Mouse (Mus musculus) heart, postnatal 0 days (tissue): ENCODE measurements around the gene C8a. TPM values are rescaled to one million over a fixed set of nuclear protein-coding genes. Genes with fewer than 3 reads are reported as not detected.

ENCODE experiments used
- ATAC-seq: fragments of 200-750 bp; cut with Nextera tagmentation; 2 replicates; pipeline ENCODE4 v1.8.0; 2017; ENCODE audit warnings: low read depth, moderate number of reproducible peaks, moderate library complexity; ENCODE audit not compliant: insufficient read depth
- DNase-seq: peaks from one replicate; pipeline ENCODE4 v3.0.0-alpha.2; 2016; ENCODE audit warnings: low spot score
- H3K27ac ChIP-seq: fragments of 300-500 bp; sonication (generic); 2 replicates; pipeline ENCODE4 v1.5.1; 2014; ENCODE audit warnings: low read depth, mild to moderate bottlenecking
- H3K27me3 ChIP-seq: fragments of 300-500 bp; sonication (generic); 2 replicates; pipeline ENCODE4 v1.6.1; 2014; ENCODE audit warnings: low read length, mixed read lengths; ENCODE audit not compliant: control insufficient read depth, insufficient read depth
- H3K36me3 ChIP-seq: fragments of 300-500 bp; sonication (generic); replicated peaks from 2 replicates; pipeline ENCODE4 v1.6.1; 2014; ENCODE audit warnings: low read length, mixed read lengths; ENCODE audit not compliant: control insufficient read depth, insufficient read depth
- H3K4me1 ChIP-seq: fragments of 300-500 bp; sonication (generic); 2 replicates; pipeline ENCODE4 v1.6.1; 2014; ENCODE audit warnings: antibody characterized with exemption; ENCODE audit not compliant: control insufficient read depth, insufficient read depth
- H3K4me2 ChIP-seq: fragments of 300-500 bp; sonication (generic); 2 replicates; pipeline ENCODE4 v1.6.1; 2014; ENCODE audit warnings: low read depth, mild to moderate bottlenecking, low read length, moderate library complexity
- H3K4me3 ChIP-seq: fragments of 300-500 bp; sonication (generic); 2 replicates; pipeline ENCODE4 v1.5.1; 2014; ENCODE audit warnings: low read depth, low read length
- H3K9ac ChIP-seq: fragments of 300-500 bp; sonication (generic); replicated peaks from 2 replicates; pipeline ENCODE4 v1.6.1; 2014; ENCODE audit warnings: low read depth, low read length, mixed read lengths
- H3K9me3 ChIP-seq: fragments of 300-500 bp; sonication (generic); replicated peaks from 2 replicates; pipeline ENCODE4 v1.6.1; 2016; ENCODE audit warnings: low read length; ENCODE audit not compliant: control insufficient read depth
- CTCF ChIP-seq: IDR thresholded peaks from 2 replicates; pipeline ENCODE4 v1.5.1; 2016; ENCODE audit warnings: antibody characterized with exemption, control low read depth, low read depth
- EP300 ChIP-seq: IDR thresholded peaks from 2 replicates; pipeline ENCODE4 v1.6.1; 2016; ENCODE audit warnings: antibody characterized with exemption, low read depth
- WGBS: fragments of 180-500 bp; shearing (Covaris S2); extraction: QIAGEN DNeasy Blood & Tissue Kit; methylation state at CpG from one replicate; pipeline ENCODE4 v1.1.7; 2014; 5-methylcytosine and 5-hydroxymethylcytosine counted together
- polyA plus RNA-seq: library from polyadenylated mRNA; unstranded; fragments of >200 nt; fragmentation: Nextera tagmentation; extraction: Ambion mirVana; gene quantifications from 2 replicates; pipeline ENCODE4 v1.2.1, GENCODE M21; 2015
- total RNA-seq: library from RNA; depleted of rRNA; stranded (reverse); fragments of >200 nt; gene quantifications from 2 replicates; pipeline ENCODE4 v1.2.3, GENCODE M21; 2014; ENCODE audit warnings: low replicate concordance

The C8a gene
- total and polyA plus RNA-seq, 2 experiments from 2014 or later: not detected

DNA sequence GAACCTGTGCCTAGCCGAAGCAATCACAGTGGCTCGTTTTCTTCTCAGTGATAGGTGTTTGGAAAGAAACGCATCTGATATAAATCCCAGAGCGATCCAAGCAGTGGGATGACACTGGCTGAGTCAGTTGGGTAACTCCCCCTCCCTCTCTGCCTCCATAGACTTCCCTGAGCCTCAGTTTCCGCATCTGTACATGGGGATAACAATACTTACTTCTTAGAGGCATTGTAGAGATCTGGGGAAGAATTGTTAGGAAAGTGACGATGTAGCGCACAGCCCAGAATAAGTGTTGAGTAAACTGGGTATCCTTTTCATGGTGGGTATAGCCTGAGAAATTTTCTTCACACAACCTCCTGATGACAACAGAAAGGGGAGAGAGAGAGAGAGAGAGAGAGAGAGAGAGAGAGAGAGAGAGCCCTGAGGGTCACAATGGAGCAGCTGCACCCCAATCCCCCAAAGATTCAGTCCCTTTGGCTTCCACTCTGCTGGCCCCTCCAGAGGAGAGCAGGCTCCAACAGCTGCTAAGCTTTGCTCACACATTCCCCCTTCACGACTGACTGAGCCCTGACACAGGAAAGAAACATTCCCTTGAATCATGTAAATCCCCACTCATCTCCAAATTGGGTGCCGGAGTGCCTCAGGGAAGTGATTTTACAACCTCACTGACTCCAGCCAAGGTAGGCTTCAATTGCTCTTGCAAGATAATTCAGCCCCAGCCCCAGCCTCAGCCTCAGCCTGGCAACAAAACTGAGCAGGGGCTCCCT lies 12.5 kb upstream of the C8a start:
- TF ChIP-seq EP300 (no peak), CTCF (no peak)
- Histone ChIP-seq H3K27me3 (0 out of 2 replicates have a peak, but pooled peaks cover 9% of the 10 kb centered on the region), H3K36me3 (no peaks in the 10 kb centered on the region), H3K27ac (no peak overlapping the region), H3K9me3 (no peaks in the 10 kb centered on the region), H3K4me1 (no peaks in the 10 kb centered on the region), H3K4me2 (no peak overlapping the region), H3K4me3 (no peak overlapping the region), H3K9ac (no peak overlapping the region)
- ATAC-seq (no peak), DNase-seq (no peak)
- 73% methylated on average over 9 of the region's 9 CpGs for WGBS

DNA sequence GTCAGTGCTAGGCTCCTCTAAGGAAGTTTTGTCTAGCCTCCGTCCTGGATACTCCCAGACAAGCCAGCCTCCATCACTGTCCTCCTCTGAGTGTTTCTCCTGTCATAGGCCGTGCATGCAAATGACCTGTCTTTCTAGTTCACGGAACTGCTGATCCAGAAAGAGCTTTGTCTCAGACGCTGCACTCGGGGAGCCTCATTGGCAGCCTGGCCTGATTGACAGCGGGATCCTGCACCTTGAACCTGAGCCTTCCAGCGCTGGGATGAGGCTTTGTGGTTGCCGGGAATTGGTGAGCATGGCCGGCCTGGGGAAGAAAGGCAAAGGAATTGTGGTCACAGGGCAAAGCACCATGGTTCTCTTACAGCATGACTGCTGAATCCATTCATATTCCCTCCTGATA lies 11.3 kb upstream of the C8a start:
- Histone ChIP-seq H3K27ac (no peak overlapping the region), H3K9me3 (no peaks in the 10 kb centered on the region), H3K4me3 (no peak overlapping the region), H3K9ac (no peak overlapping the region), H3K27me3 (0 out of 2 replicates have a peak, but pooled peaks cover 9% of the 10 kb centered on the region), H3K4me2 (no peak overlapping the region), H3K36me3 (no peaks in the 10 kb centered on the region), H3K4me1 (no peaks in the 10 kb centered on the region)
- TF ChIP-seq CTCF: no peak
- no peak for TF ChIP-seq EP300
- ATAC-seq: no peak
- DNase-seq: no peak
- WGBS: 81% methylated on average over 9 of the region's 9 CpGs

DNA sequence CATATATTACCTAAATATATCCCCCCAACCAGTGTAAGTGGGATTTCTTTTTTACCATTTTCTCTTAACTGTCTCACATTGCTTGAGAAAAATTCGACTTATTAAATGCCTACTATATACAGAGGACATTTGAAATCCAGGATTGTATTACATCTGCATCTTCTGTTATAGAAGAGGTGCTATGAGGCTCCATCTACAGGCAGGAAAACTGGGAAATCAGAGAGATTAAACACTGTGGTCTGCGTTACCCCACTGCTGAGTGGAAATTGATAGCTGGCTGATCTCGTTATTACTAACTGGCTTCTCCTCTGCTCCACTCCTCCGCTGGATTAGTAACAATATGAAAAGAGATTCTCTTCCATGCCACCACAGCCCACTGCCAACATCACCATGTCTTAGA lies 366 bp downstream of the C8a start:
- TF ChIP-seq EP300 (no peak), CTCF (no peak)
- H3K27ac ChIP-seq: no peak overlapping the region
- ATAC-seq (no peak), DNase-seq (no peak)
- H3K27me3 ChIP-seq: no peaks in the 10 kb centered on the region
- no peak overlapping the region for H3K9ac ChIP-seq
- H3K4me3 ChIP-seq: no peak overlapping the region
- H3K9me3 ChIP-seq: no peaks in the 10 kb centered on the region
- H3K4me1 ChIP-seq: no peaks in the 10 kb centered on the region
- no peaks in the 10 kb centered on the region for H3K36me3 ChIP-seq
- no peak overlapping the region for H3K4me2 ChIP-seq
- 57% methylated on average over 4 of the region's 4 CpGs for WGBS

DNA sequence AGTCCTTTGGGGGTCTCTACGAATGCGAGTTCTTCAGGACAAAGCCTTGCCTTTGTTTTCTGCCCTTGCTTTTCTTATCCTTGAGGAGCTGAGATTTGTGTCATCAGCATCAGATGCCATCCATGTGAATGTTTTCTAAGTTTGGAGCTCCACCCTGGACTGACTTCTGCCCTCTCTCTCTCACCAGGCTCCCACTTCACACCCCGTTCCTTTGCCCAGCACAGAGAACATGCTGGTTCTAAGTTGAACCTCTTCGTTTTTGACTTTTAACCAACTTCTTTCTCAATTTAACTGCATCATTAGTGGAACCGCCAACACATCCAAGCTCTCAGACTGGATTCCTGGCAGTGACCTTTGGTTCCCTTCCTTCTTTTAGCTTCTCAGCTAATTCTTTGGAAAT lies 6.0 kb downstream of the C8a start:
- no peak for DNase-seq
- H3K4me3 ChIP-seq: no peak overlapping the region
- H3K9ac ChIP-seq: no peak overlapping the region
- H3K4me1 ChIP-seq: no peaks in the 10 kb centered on the region
- no peaks in the 10 kb centered on the region for H3K9me3 ChIP-seq
- no peaks in the 10 kb centered on the region for H3K27me3 ChIP-seq
- H3K4me2 ChIP-seq: no peak overlapping the region
- TF ChIP-seq CTCF (no peak), EP300 (no peak)
- H3K27ac ChIP-seq: no peak overlapping the region
- 89% methylated on average over 5 of the region's 5 CpGs for WGBS
- no peaks in the 10 kb centered on the region for H3K36me3 ChIP-seq
- no peak for ATAC-seq

DNA sequence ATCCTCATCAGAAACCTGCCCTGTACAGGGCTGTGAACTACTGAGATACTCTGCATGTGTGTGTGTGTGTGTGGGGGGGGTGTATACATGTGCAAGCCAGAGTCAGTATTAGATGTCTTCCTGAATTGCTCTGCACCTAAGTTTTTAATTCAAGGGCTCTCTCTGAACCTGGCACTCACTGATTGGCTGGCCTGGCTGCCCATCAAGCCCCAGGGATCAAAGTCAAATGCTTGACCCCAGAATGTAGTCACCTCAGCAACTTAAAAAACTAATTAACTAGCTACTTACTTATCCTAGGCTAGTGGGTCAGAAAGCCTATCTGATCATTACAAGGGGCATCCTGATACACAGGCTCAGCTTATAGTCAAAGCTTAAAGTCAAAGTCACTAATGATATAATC lies 6.6 kb downstream of the C8a start:
- H3K4me3 ChIP-seq: no peak overlapping the region
- no peak overlapping the region for H3K4me2 ChIP-seq
- H3K9me3 ChIP-seq: no peaks in the 10 kb centered on the region
- no peaks in the 10 kb centered on the region for H3K27me3 ChIP-seq
- no peak overlapping the region for H3K27ac ChIP-seq
- no peak for TF ChIP-seq CTCF
- no peak for TF ChIP-seq EP300
- H3K4me1 ChIP-seq: no peaks in the 10 kb centered on the region
- no peak overlapping the region for H3K9ac ChIP-seq
- ATAC-seq: no peak
- no peak for DNase-seq
- H3K36me3 ChIP-seq: no peaks in the 10 kb centered on the region

DNA sequence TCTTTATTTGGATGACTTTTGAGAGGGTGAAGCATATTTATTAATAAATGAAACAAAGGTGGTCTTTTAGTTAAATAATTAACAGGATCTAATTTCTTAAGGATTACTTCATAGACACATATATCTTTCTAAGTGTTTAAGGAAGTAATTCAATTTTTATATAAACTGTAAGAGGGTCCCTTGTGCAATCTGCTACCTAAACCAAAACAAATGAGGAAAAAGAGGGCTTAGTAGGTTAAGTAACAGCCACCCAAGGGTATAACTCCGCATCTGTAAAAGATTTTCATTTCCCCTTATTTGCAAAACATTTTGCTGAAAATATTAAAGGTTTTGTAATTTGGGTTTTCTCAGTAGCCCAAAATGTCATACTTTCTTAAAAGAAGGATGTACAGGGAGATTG lies 11.8 kb downstream of the C8a start:
- Histone ChIP-seq H3K4me2 (no peak overlapping the region), H3K4me1 (no peaks in the 10 kb centered on the region), H3K27ac (no peak overlapping the region), H3K9ac (no peak overlapping the region), H3K4me3 (no peak overlapping the region), H3K9me3 (no peaks in the 10 kb centered on the region), H3K36me3 (no peaks in the 10 kb centered on the region), H3K27me3 (no peaks in the 10 kb centered on the region)
- 86% methylated on average over 1 of the region's 1 CpGs for WGBS
- no peak for DNase-seq
- no peak for ATAC-seq
- TF ChIP-seq EP300: no peak
